Mouse (Mus musculus) megakaryocyte, embryonic 14.5 days (primary cell): Measurements from ENCODE around the gene Usp4.

Experiments used
- FLI1 ChIP-seq: IDR thresholded peaks from 2 replicates; pipeline ENCODE4 v1.6.1; 2012; ENCODE audit warnings: low read length, inconsistent platforms, mixed read lengths
- GATA1 ChIP-seq: IDR thresholded peaks from 3 replicates; pipeline ENCODE4 v1.6.1; 2012; ENCODE audit warnings: mixed read lengths, low read length, inconsistent platforms, borderline replicate concordance

DNA sequence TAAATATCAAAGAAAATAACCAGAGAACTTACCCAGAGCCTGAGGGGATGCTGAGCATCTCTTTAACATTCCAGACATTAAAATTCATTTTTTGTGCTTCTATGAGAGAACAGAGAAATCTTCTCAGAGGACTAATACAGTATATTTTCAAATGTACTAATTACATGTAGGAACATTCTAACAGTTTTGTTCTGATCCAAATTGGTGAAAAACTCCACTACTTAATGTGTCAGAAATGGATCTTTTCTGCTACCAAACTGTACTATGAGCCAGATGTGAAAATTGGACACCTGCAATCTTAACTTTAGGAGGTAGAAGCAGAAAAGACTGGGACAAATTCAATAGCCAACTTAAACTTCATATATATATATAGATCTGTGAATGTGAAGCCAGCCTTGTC, 80.7 kb downstream of the Usp4 start, which contains the start of gene Ccdc36:
- TF ChIP-seq GATA1 (no peak), FLI1 (no peak)
